Mouse (Mus musculus) gastrocnemius, postnatal 4 days (tissue): ENCODE measurements around the gene Olfr986. TPM values are rescaled to one million over a fixed set of nuclear protein-coding genes. Genes with fewer than 3 reads are reported as not detected.

Experiments
- DNase-seq, 2 experiments: peaks; one replicate each; pipeline ENCODE4 v3.0.0; 2021 to 2022; ENCODE audit warnings: low spot score in 2 of 2, mixed read lengths in 2 of 2
- total RNA-seq, 2 experiments: library from RNA; stranded (reverse); gene quantifications; 2 replicates each; pipeline ENCODE4 v1.2.3; 2021

Gene Olfr986
- total RNA-seq, 2 experiments from 2014 or later = not detected

DNA sequence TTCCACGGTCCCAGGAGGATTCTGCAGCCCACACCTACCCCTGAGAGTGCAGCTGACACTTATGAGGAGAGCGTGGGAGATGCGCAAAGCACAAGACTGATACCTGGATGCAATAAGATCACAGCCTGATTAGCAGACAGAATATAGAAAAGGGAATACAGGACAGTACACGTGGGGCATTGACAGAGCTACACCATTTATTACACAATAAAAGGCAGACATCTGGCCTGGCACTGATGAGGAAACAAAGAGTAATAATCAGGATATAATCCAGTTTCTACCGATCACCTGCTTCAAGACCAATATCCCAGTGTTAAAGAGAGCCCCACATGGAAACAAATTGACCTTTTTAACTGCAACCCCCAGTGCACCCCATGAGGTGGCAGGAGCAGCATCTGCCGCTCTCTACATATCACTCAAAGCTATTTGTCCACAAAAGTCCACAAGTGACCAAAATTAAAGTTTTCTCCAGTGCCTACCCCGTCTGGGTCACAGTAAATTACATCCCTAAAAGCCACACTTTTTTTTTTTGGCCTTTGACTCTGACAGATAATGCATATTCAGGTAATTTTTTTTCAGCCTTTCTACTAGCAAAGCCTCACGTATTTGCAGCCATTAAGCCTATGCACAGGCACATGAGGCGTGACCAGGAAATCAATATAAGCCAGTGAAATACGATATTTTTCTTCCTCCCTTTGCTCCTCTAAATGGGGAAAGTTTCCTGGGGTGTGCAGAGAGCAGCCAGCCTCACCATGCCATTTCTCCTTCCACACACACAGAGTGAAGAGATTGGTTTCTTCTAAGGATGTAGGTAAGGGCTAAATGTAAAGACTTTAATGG lies 53.7 kb downstream of the Olfr986 start:
- DNase-seq = no peak

DNA sequence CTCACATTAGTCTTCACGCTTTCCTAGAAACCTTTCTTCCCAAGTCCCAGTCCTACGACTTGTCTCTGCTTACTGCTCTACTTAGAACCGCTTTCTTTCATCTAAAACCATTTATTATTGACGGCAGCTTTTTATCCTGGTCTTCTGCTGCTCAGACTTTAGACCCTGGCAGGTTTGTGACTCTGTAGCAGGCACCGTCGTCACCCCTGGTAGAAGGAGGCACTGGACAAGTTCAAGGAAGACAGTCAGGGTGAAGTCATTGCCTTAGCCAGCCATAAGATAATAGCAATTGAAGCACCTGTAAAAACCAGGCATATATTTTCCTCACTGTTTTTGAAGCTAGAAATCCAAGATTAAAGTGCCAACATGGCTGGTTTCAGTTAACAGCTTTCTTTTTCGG lies 54.5 kb downstream of the Olfr986 start:
- no peak for DNase-seq

Other genes with a start within 250 kb of the Olfr986 start
- gene Olfr974, start 243.4 kb upstream of the Olfr986 start, total RNA-seq = not detected
- gene Olfr975, start 228.9 kb upstream of the Olfr986 start, total RNA-seq = not detected
- not detected for gene Olfr976, start 219.8 kb upstream of the Olfr986 start, total RNA-seq
- not detected for gene Olfr978, start 188.8 kb upstream of the Olfr986 start, total RNA-seq
- not detected for gene Olfr979, start 177.5 kb upstream of the Olfr986 start, total RNA-seq
- gene Olfr980, start 171.3 kb upstream of the Olfr986 start, total RNA-seq = not detected
- not detected for gene Olfr981, start 159.5 kb upstream of the Olfr986 start, total RNA-seq
- gene Olfr982, start 107.1 kb upstream of the Olfr986 start, total RNA-seq = not detected
- gene Olfr983, start 87.3 kb upstream of the Olfr986 start, total RNA-seq = not detected
- gene Olfr984, start 66.7 kb upstream of the Olfr986 start, total RNA-seq = not detected
- gene Olfr985, start 50.7 kb upstream of the Olfr986 start, total RNA-seq = under 1 TPM in 1 of 2 experiments, not detected in 1; 0.23 TPM
- not detected for gene Tmem225, start 32.8 kb upstream of the Olfr986 start, total RNA-seq
- 1 to 10 TPM; 3.9 to 4.8 TPM for gene Zfp202, start 11.4 kb downstream of the Olfr986 start, total RNA-seq
- gene Scn3b, start 88.3 kb downstream of the Olfr986 start, total RNA-seq = 10 to 100 TPM; 44.8 to 59.4 TPM